Mouse (Mus musculus) myocyte (in vitro differentiated cells): ENCODE results near the gene Vti1a. TPM values are rescaled to one million over a fixed set of nuclear protein-coding genes. Genes with fewer than 3 reads are reported as not detected.

ENCODE experiments used
- H3K27me3 ChIP-seq: one replicate; pipeline ENCODE4 v1.6.1; 2011; ENCODE audit not compliant: control insufficient read depth, insufficient read depth, insufficient read length
- H3K36me3 ChIP-seq: one replicate; pipeline ENCODE4 v1.6.1; 2011; ENCODE audit not compliant: control insufficient read depth, insufficient read depth
- H3K4me2 ChIP-seq: one replicate; pipeline ENCODE4 v1.6.1; 2011; ENCODE audit warnings: low read depth, control low read depth
- H3K4me3 ChIP-seq: one replicate; pipeline ENCODE4 v1.5.1; 2011; ENCODE audit warnings: mild to moderate bottlenecking, control low read depth, moderate library complexity
- H3K79me2 ChIP-seq: one replicate; pipeline ENCODE4 v1.6.1; 2011; ENCODE audit not compliant: control insufficient read depth, insufficient read depth
- H3ac ChIP-seq: one replicate; pipeline ENCODE4 v1.6.1; 2011; ENCODE audit not compliant: control insufficient read depth, insufficient read length
- CEBPB ChIP-seq: IDR thresholded peaks from 2 replicates; pipeline ENCODE4 v1.6.1; 2011; ENCODE audit warnings: mild to moderate bottlenecking, moderate library complexity; ENCODE audit not compliant: poor library complexity, insufficient read depth, severe bottlenecking
- E2F4 ChIP-seq: IDR thresholded peaks from one replicate; pipeline ENCODE4 v1.6.1; 2011; ENCODE audit warnings: mild to moderate bottlenecking, control low read depth, moderate library complexity; ENCODE audit not compliant: insufficient read depth
- MAX ChIP-seq: IDR thresholded peaks from one replicate; pipeline ENCODE4 v1.6.1; 2011; ENCODE audit warnings: low read depth, mild to moderate bottlenecking, control low read depth
- MYOD1 ChIP-seq, 3 experiments: IDR thresholded peaks; one replicate each; pipeline ENCODE4 v1.6.1; 2011; ENCODE audit warnings: control low read depth in 2 of 3, low read depth in 2 of 3, mild to moderate bottlenecking in 2 of 3, moderate library complexity in 1 of 3; ENCODE audit not compliant: insufficient read length in 2 of 3, control insufficient read depth in 1 of 3
- MYOG ChIP-seq, 3 experiments: IDR thresholded peaks; one replicate each; pipeline ENCODE4 v1.6.1; 2011; ENCODE audit warnings: control low read depth in 2 of 3, low read depth in 2 of 3, mild to moderate bottlenecking in 2 of 3; ENCODE audit not compliant: insufficient read length in 2 of 3, control insufficient read depth in 1 of 3, insufficient read depth in 1 of 3
- POLR2A ChIP-seq: IDR thresholded peaks from one replicate; pipeline ENCODE4 v1.6.1; 2011; ENCODE audit warnings: low read depth, mild to moderate bottlenecking, control low read depth, moderate library complexity; ENCODE audit not compliant: insufficient read length
- POLR2AphosphoS2 ChIP-seq: IDR thresholded peaks from one replicate; pipeline ENCODE4 v1.6.1; 2011; ENCODE audit warnings: low read depth, control low read depth; ENCODE audit not compliant: insufficient read length
- REST ChIP-seq: IDR thresholded peaks from one replicate; pipeline ENCODE4 v1.6.1; 2011; ENCODE audit warnings: mild to moderate bottlenecking, control low read depth, moderate library complexity; ENCODE audit not compliant: insufficient read depth, insufficient read length
- SRF ChIP-seq: IDR thresholded peaks from one replicate; pipeline ENCODE4 v1.6.1; 2011; ENCODE audit warnings: low read depth; ENCODE audit not compliant: control insufficient read depth, insufficient read length
- TCF12 ChIP-seq: IDR thresholded peaks from one replicate; pipeline ENCODE4 v1.6.1; 2011; ENCODE audit warnings: mild to moderate bottlenecking, control low read depth; ENCODE audit not compliant: poor library complexity, insufficient read depth, severe bottlenecking
- TCF3 ChIP-seq: IDR thresholded peaks from one replicate; pipeline ENCODE4 v1.6.1; 2011; ENCODE audit warnings: low read depth, control low read depth; ENCODE audit not compliant: insufficient read length
- USF1 ChIP-seq: IDR thresholded peaks from one replicate; pipeline ENCODE4 v1.6.1; 2011; ENCODE audit warnings: low read depth, mild to moderate bottlenecking, control low read depth, moderate library complexity
- polyA plus RNA-seq: library from polyadenylated mRNA; unstranded; fragments of >200 nt; fragmentation: generic; extraction: Trizol; gene quantifications from one replicate; pipeline ENCODE4 v1.2.1, GENCODE M21; 2012; ENCODE audit warnings: missing spikeins

Gene Vti1a
- polyA plus RNA-seq, 1 experiment = 10.5 TPM

DNA sequence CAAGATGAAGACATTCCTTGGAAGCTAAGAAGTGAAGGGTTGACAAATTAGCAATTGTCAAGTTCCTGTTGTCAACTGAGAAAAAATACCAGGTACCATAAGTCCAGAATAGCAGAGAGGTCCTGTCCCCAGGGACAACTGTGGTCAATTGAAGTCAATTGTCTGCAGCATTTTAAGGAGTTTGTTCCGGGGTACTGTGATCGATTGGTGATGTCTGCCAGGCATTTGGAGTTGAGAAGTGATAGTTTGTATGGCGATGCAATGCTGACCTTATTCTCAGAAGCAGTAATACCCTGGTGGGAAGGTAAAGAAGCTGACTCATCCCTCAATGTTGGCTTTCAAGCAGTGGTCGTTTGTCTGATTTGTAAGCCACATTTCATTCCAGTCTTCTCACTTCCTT, 170.4 kb downstream of the Vti1a start:
- TF ChIP-seq TCF3 = no peak
- no peak for TF ChIP-seq MYOG (IDR thresholded peaks at IDR 0.05; ENCODE audit: control insufficient read depth in 1 of 3, insufficient read depth in 1 of 3, insufficient read length in 2 of 3, low read depth in 2 of 3)
- no peak for TF ChIP-seq CEBPB
- TF ChIP-seq SRF = no peak
- no peak for TF ChIP-seq POLR2A
- no peak for TF ChIP-seq USF1
- TF ChIP-seq TCF12 = no peak
- no peak for TF ChIP-seq MAX
- TF ChIP-seq E2F4 = no peak
- TF ChIP-seq POLR2AphosphoS2 = no peak
- no peak for TF ChIP-seq MYOD1 (IDR thresholded peaks at IDR 0.05; ENCODE audit: control insufficient read depth in 1 of 3, insufficient read length in 2 of 3, low read depth in 2 of 3)
- TF ChIP-seq REST = no peak
- no peak overlapping the region for H3K4me3 ChIP-seq
- no peaks in the 10 kb centered on the region for H3K79me2 ChIP-seq

GRCm38 (mm10) chr19:55491126-55492076, 175.3 kb downstream of the Vti1a start:
- TF ChIP-seq SRF = no peak
- no peak for TF ChIP-seq MYOG (IDR thresholded peaks at IDR 0.05; ENCODE audit: control insufficient read depth in 1 of 3, insufficient read depth in 1 of 3, insufficient read length in 2 of 3, low read depth in 2 of 3)
- no peak for TF ChIP-seq TCF12
- no peak for TF ChIP-seq POLR2AphosphoS2
- no peak for TF ChIP-seq REST
- TF ChIP-seq MAX = no peak
- TF ChIP-seq E2F4 = no peak
- TF ChIP-seq TCF3 = no peak
- TF ChIP-seq MYOD1 (IDR thresholded peaks at IDR 0.05; ENCODE audit: control insufficient read depth in 1 of 3, insufficient read length in 2 of 3, low read depth in 2 of 3) = no peak
- TF ChIP-seq POLR2A = no peak
- TF ChIP-seq USF1 = no peak
- TF ChIP-seq CEBPB = no peak

More for the DNA sequence above, 170.4 kb downstream of the Vti1a start:
- Histone ChIP-seq H3K36me3 (no peaks in the 10 kb centered on the region), H3K4me2 (no peak overlapping the region), H3K27me3 (no peaks in the 10 kb centered on the region), H3ac (no peak overlapping the region)

DNA sequence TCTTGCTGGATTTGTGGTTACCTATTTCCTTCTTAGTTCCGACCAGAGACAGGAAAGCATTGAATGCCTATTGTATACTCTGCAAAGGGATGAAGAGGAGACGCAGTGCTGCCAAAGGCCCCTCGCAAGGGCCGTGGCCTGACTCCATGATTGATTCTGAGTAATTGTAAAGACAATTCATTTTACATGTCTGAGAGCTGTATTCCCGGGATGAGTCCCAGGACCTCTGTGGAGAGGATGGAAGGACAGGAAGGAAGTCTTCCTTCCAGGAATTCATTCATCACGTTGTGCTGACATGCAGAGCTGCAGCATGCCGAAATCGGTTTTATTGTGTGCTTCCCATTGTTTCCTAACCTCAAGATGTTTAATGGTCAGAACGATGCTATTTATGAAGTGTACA, 180.2 kb downstream of the Vti1a start:
- H3K4me2 ChIP-seq = no peak overlapping the region
- H3ac ChIP-seq = no peak overlapping the region
- no peaks in the 10 kb centered on the region for H3K27me3 ChIP-seq
- no peak overlapping the region for H3K4me3 ChIP-seq
- peaks cover 10% of the 10 kb centered on the region for H3K36me3 ChIP-seq
- H3K79me2 ChIP-seq = no peaks in the 10 kb centered on the region
- TF ChIP-seq MAX = no peak

More at GRCm38 (mm10) chr19:55491126-55492076, 175.3 kb downstream of the Vti1a start:
- Histone ChIP-seq H3ac (no peak overlapping the region), H3K36me3 (no peaks in the 10 kb centered on the region), H3K27me3 (no peaks in the 10 kb centered on the region), H3K79me2 (no peaks in the 10 kb centered on the region), H3K4me3 (no peak overlapping the region), H3K4me2 (no peak overlapping the region)

- H3K27me3 ChIP-seq = no peaks in the 10 kb centered on the region
Observed at GRCm38 (mm10) chr19:55499179-55499863, 183.2 kb downstream of the Vti1a start.

GRCm38 (mm10) chr19:55501985-55502384, 185.9 kb downstream of the Vti1a start:
- TF ChIP-seq USF1 = no peak
- no peak for TF ChIP-seq TCF3
- no peak for TF ChIP-seq MYOD1 (IDR thresholded peaks at IDR 0.05; ENCODE audit: control insufficient read depth in 1 of 3, insufficient read length in 2 of 3, low read depth in 2 of 3)
- no peak for TF ChIP-seq SRF
- no peak for TF ChIP-seq POLR2A
- no peak for TF ChIP-seq E2F4
- TF ChIP-seq MYOG (IDR thresholded peaks at IDR 0.05; ENCODE audit: control insufficient read depth in 1 of 3, insufficient read depth in 1 of 3, insufficient read length in 2 of 3, low read depth in 2 of 3) = no peak
- no peak for TF ChIP-seq POLR2AphosphoS2
- no peak for TF ChIP-seq REST
- TF ChIP-seq TCF12 = no peak
- TF ChIP-seq MAX = no peak
- no peak for TF ChIP-seq CEBPB
- Histone ChIP-seq H3K36me3 (peaks cover 10% of the 10 kb centered on the region), H3K27me3 (no peaks in the 10 kb centered on the region), H3ac (no peak overlapping the region), H3K79me2 (no peaks in the 10 kb centered on the region), H3K4me3 (no peak overlapping the region), H3K4me2 (no peak overlapping the region)

More at GRCm38 (mm10) chr19:55499179-55499863, 183.2 kb downstream of the Vti1a start:
- no peak overlapping the region for H3ac ChIP-seq
- H3K4me2 ChIP-seq = no peak overlapping the region
- H3K79me2 ChIP-seq = no peaks in the 10 kb centered on the region
- no peak for TF ChIP-seq POLR2AphosphoS2
- H3K4me3 ChIP-seq = no peak overlapping the region
- peaks cover 10% of the 10 kb centered on the region for H3K36me3 ChIP-seq
